Mouse (Mus musculus) bone marrow macrophage, adult 2 months (primary cell): ENCODE data around the gene Zfp579. TPM values are rescaled to one million over a fixed set of nuclear protein-coding genes. Genes with fewer than 3 reads are reported as not detected.

Experiments
- H3K27ac ChIP-seq: 2 replicates; pipeline ENCODE4 v1.5.1; 2012; ENCODE audit warnings: low read depth, low read length; ENCODE audit not compliant: insufficient read depth
- H3K4me1 ChIP-seq: 2 replicates; pipeline ENCODE4 v1.6.1; 2012; ENCODE audit warnings: low read length; ENCODE audit not compliant: control insufficient read depth, insufficient read depth
- H3K4me3 ChIP-seq: 2 replicates; pipeline ENCODE4 v1.5.1; 2012; ENCODE audit warnings: mild to moderate bottlenecking, low read length, moderate library complexity; ENCODE audit not compliant: insufficient read depth
- CTCF ChIP-seq: IDR thresholded peaks from 2 replicates; pipeline ENCODE4 v1.5.1; 2012; ENCODE audit warnings: low read depth, mild to moderate bottlenecking, low read length, moderate library complexity
- POLR2A ChIP-seq: IDR thresholded peaks from 2 replicates; pipeline ENCODE4 v1.6.1; 2012; ENCODE audit warnings: mild to moderate bottlenecking, low read depth, low read length, borderline replicate concordance
- polyA plus RNA-seq: library from polyadenylated mRNA; stranded (reverse); fragments of >200 nt; gene quantifications from 2 replicates; pipeline ENCODE4 v1.2.4, GENCODE M21; 2012; ENCODE audit not compliant: missing spikeins, insufficient read depth, insufficient read length

The Zfp579 gene
- polyA plus RNA-seq, 1 experiment = 34.6 TPM

DNA sequence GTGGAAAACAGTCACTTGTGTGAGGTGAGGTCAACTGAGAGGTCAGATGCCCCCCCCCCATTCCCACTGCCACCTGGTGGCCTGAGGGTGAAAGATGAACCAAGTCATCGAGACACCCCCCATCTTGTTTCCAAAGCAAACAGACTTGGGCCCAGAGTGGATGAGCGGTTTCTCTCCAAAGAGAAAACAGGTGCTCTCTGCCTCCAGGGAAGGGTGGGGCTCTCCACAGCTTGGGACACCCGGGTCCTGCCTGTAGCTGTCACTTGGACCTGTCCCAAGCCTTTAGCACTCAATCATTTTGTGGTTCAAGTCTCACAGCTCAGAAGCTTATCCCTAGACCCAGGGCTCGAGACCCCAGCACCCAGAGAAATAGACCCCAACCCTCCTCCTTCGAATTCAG, 32.4 kb downstream of the Zfp579 start:
- TF ChIP-seq POLR2A (no peak), CTCF (no peak)
- no peak overlapping the region for H3K27ac ChIP-seq
- peaks cover 14% of the 10 kb centered on the region for H3K4me1 ChIP-seq
- H3K4me3 ChIP-seq = no peak overlapping the region

DNA sequence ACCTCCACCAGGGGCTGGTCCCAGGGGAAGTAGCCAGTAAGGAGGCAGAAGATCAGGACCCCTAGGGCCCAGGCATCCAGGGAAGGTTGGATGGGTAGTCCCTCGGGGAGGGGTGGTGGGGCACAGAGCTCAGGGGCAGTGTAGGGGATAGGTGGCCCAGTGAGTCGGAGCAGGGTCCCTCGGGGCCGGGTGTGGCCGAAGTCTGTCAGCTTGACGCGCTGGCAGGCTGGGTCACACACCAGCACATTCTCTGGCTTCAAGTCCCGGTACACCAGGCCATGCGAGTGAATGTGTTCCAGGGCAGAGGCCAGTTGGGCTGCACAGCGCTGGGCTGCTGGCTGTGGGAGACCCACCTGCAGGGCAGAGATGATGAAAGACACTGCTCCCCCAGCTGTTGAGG, 38.6 kb downstream of the Zfp579 start:
- TF ChIP-seq POLR2A (no peak), CTCF (no peak)
- H3K4me3 ChIP-seq = no peak overlapping the region
- peaks cover 19% of the 10 kb centered on the region for H3K4me1 ChIP-seq
- H3K27ac ChIP-seq = no peak overlapping the region

- peaks cover 40% of the 10 kb centered on the region for H3K4me1 ChIP-seq
- TF ChIP-seq CTCF (no peak), POLR2A (no peak)
- H3K27ac ChIP-seq = no peak overlapping the region
- H3K4me3 ChIP-seq = no peak overlapping the region
Measured at GRCm38 (mm10) chr7:4953815-4954445, 42.0 kb downstream of the Zfp579 start.

DNA sequence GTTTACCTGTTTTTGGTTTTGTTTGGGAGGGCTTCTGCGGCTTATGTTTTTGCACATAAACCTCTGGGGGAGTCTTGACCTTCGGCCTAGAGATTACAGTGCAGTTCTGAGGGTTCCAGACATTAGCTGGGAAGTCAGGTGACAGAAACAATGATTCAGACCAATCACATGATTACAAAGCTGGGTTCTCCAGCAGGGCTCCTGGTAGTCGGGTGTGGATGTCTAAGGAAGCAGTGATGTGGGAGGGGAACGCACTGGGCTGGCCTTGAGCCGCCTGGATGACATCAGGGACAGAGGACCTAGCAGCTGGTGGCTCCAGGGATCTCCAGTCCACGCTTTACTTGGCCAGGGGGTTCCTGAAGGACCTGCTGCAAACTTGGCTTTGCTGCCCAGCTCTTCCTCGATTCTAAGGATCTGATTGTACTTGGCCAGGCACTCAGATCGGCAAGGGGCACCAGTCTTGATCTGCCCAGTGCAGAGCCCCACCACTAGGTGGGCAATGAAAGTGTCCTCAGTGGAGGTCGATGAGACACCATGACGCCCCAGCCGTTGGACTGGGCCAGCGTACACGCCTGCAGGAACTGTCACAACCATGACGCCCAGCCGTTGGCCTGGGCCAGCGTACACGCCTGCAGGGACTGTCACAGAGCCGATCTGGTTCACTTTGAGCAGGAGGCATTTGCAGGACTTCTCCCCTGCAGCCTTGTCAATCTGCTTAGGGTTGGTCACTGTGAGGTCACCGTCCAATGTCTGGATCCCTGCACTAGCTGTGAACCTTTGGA, 45.2 kb downstream of the Zfp579 start:
- TF ChIP-seq CTCF (no peak), POLR2A (no peak)
- peaks cover 49% of the 10 kb centered on the region for H3K4me1 ChIP-seq
- H3K27ac ChIP-seq = peak overlapping the region; percentile 98
- peak overlapping the region; percentile 59 for H3K4me3 ChIP-seq

- H3K27ac ChIP-seq = no peak overlapping the region; the same call in 1 of the 2 replicates
- peaks cover 46% of the 10 kb centered on the region for H3K4me1 ChIP-seq
- H3K4me3 ChIP-seq = no peak overlapping the region
- TF ChIP-seq CTCF (no peak), POLR2A (no peak)
Measured at GRCm38 (mm10) chr7:4948386-4948785, 47.6 kb downstream of the Zfp579 start.

- H3K27ac ChIP-seq = no peak overlapping the region
- H3K4me1 ChIP-seq = peaks cover 46% of the 10 kb centered on the region
- no peak for TF ChIP-seq CTCF
- TF ChIP-seq POLR2A = no peak
- H3K4me3 ChIP-seq = no peak overlapping the region
Measured at GRCm38 (mm10) chr7:4947855-4948254, 48.1 kb downstream of the Zfp579 start.

DNA sequence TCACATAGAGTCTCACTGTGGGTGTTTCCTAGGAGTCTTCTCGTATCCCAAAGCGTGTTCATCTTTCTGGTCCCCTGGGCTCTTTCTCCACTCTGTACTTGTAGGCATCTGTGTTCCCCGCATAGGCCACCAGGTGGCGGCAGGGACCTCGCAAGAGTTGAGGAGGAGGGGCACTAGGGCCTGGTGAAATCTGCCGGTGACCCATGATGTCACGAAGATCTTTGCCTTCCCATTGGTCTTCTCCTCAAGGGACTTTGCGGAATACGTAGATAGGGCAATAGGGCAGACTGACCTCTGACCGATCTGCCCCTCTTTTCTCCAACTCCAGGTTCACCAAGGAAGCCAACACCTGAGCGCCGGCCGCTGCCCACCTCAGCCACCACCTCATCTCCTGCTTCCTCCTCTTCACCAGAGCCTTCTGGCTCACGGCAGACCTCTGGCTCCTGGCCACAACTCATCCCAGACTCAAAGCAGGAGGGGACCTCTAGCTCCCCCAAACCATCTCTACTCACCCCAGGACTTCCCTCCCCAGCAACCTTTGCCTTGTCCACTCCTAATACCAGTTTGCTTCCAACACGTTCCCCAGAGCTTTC, 52.6 kb downstream of the Zfp579 start:
- peaks cover 15% of the 10 kb centered on the region for H3K4me1 ChIP-seq
- H3K4me3 ChIP-seq = peak overlapping the region; percentile 45
- no peak overlapping the region for H3K27ac ChIP-seq
- no peak for TF ChIP-seq POLR2A
- peak; percentile 76 for TF ChIP-seq CTCF

DNA sequence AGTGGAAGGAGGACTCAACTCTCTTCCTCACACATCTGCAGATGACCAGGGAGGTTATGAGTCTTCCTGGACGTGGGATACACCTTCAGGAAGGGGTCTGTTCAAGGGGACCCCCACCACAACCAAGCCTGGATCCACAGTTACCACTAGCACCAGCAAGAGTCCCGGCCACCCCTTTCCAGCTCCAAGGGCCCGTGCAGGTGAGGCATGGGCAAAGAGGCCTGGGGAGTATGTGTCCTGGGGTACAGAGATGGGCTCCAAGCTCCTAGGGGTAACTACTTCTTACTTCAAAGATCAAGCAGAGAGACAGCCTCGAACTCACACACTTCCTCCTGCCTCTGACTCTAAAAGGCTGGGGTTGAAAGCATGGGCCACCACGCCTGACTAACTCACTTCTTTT, 53.3 kb downstream of the Zfp579 start:
- peaks cover 9% of the 10 kb centered on the region; the same call in 1 of the 2 replicates for H3K4me1 ChIP-seq
- TF ChIP-seq POLR2A = no peak

GRCm38 (mm10) chr7:4940068-4940479, 55.9 kb downstream of the Zfp579 start:
- peak; percentile 93 for TF ChIP-seq CTCF
- TF ChIP-seq POLR2A = no peak
- Histone ChIP-seq H3K4me1 (peaks cover 2% of the 10 kb centered on the region; the same call in 1 of the 2 replicates), H3K4me3 (no peak overlapping the region), H3K27ac (no peak overlapping the region)

More for the DNA sequence above, 53.3 kb downstream of the Zfp579 start:
- H3K4me3 ChIP-seq = no peak overlapping the region
- H3K27ac ChIP-seq = no peak overlapping the region

DNA sequence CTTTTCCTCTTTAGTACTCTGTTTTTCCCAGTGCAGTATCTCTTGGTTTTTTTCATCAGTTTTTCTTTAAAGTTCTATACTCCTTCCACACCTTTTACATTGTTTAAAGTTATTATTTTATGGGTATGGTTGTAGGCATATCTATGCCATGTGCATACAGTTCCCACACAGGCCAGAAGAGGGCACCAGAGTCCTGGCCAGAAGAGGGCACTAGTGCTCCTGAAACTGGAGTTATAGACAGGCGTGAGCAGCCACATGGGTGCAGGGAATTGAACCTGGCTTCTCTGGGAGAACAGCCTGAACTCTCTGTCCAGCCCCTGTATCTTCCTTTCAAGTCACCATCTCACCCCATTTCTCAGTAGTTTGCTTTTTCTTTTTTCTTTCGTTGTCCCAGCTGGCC, 57.5 kb downstream of the Zfp579 start:
- Histone ChIP-seq H3K27ac (no peak overlapping the region), H3K4me3 (no peak overlapping the region), H3K4me1 (peaks cover under 1% of the 10 kb centered on the region; the same call in 1 of the 2 replicates)
- TF ChIP-seq POLR2A = no peak
- TF ChIP-seq CTCF = peak; percentile 92
